Mouse (Mus musculus): ENCODE measurements around the gene Skil. TPM values are rescaled to one million over a fixed set of nuclear protein-coding genes. Genes with fewer than 3 reads are reported as not detected.
A peak's percentile ranks its signal among the peaks of the same experiment; 100 is the strongest.

The Skil gene
- total and polyA plus RNA-seq, 2 experiments = 2.0 to 5.8 TPM

GRCm38 (mm10) chr3:31123098-31123497, 28.2 kb downstream of the Skil start:
- TF ChIP-seq CTCF (IDR thresholded peaks at IDR 0.05; ENCODE audit: low read depth, low read length) = no peak
- no peak for TF ChIP-seq POLR2A (IDR thresholded peaks at IDR 0.05; ENCODE audit: extremely low read depth, insufficient read depth, low read length)
- WGBS = 23% methylated on average over 4 of the region's 4 CpGs
- no peaks in the 10 kb centered on the region for H3K27me3 ChIP-seq (ENCODE audit: control insufficient read depth, insufficient read depth, low read length)
- no peak overlapping the region for H3K9ac ChIP-seq (ENCODE audit: low read depth, low read length)
- no peak overlapping the region for H3K4me3 ChIP-seq (ENCODE audit: insufficient read depth, low read depth, low read length)
- H3K27ac ChIP-seq (replicated peaks; ENCODE audit: insufficient read depth, low read depth, low read length) = no peak overlapping the region
- peak; percentile 93 for DNase-seq (ENCODE audit: extremely low read depth, low read depth, low spot score)
- peaks cover 20% of the 10 kb centered on the region for H3K36me3 ChIP-seq (ENCODE audit: control insufficient read depth, insufficient read depth, low read length)
- no peaks in the 10 kb centered on the region for H3K79me2 ChIP-seq (ENCODE audit: control insufficient read depth, insufficient read depth, low read length)
- peaks cover 6% of the 10 kb centered on the region; the same call in 1 of the 2 replicates for H3K4me1 ChIP-seq (ENCODE audit: control insufficient read depth, insufficient read depth, low read length)

GRCm38 (mm10) chr3:31126303-31126702, 31.4 kb downstream of the Skil start:
- TF ChIP-seq POLR2A (IDR thresholded peaks at IDR 0.05; ENCODE audit: extremely low read depth, insufficient read depth, low read length) (no peak), CTCF (IDR thresholded peaks at IDR 0.05; ENCODE audit: low read depth, low read length) (no peak)
- Histone ChIP-seq H3K9ac (ENCODE audit: low read depth, low read length) (no peak overlapping the region), H3K36me3 (ENCODE audit: control insufficient read depth, insufficient read depth, low read length) (peaks cover 3% of the 10 kb centered on the region; the same call in 1 of the 2 replicates), H3K4me1 (ENCODE audit: control insufficient read depth, insufficient read depth, low read length) (peaks cover 6% of the 10 kb centered on the region; the same call in 1 of the 2 replicates), H3K27ac (replicated peaks; ENCODE audit: insufficient read depth, low read depth, low read length) (no peak overlapping the region), H3K4me3 (ENCODE audit: insufficient read depth, low read depth, low read length) (no peak overlapping the region), H3K27me3 (ENCODE audit: control insufficient read depth, insufficient read depth, low read length) (no peaks in the 10 kb centered on the region), H3K79me2 (ENCODE audit: control insufficient read depth, insufficient read depth, low read length) (no peaks in the 10 kb centered on the region)
- 72% methylated on average over 4 of the region's 4 CpGs for WGBS
- no peak for DNase-seq (ENCODE audit: extremely low read depth, low read depth, low spot score)

GRCm38 (mm10) chr3:31126848-31127247, 32.0 kb downstream of the Skil start:
- H3K9ac ChIP-seq (ENCODE audit: low read depth, low read length) = no peak overlapping the region
- H3K27ac ChIP-seq (replicated peaks; ENCODE audit: insufficient read depth, low read depth, low read length) = no peak overlapping the region
- TF ChIP-seq CTCF (IDR thresholded peaks at IDR 0.05; ENCODE audit: low read depth, low read length) (no peak), POLR2A (IDR thresholded peaks at IDR 0.05; ENCODE audit: extremely low read depth, insufficient read depth, low read length) (no peak)
- no peak overlapping the region for H3K4me3 ChIP-seq (ENCODE audit: insufficient read depth, low read depth, low read length)
- 27% methylated on average over 3 of the region's 3 CpGs for WGBS
- H3K27me3 ChIP-seq (ENCODE audit: control insufficient read depth, insufficient read depth, low read length) = no peaks in the 10 kb centered on the region
- H3K79me2 ChIP-seq (ENCODE audit: control insufficient read depth, insufficient read depth, low read length) = no peaks in the 10 kb centered on the region
- H3K4me1 ChIP-seq (ENCODE audit: control insufficient read depth, insufficient read depth, low read length) = peaks cover 6% of the 10 kb centered on the region; the same call in 1 of the 2 replicates
- H3K36me3 ChIP-seq (ENCODE audit: control insufficient read depth, insufficient read depth, low read length) = peaks cover 3% of the 10 kb centered on the region; the same call in 1 of the 2 replicates
- DNase-seq (ENCODE audit: extremely low read depth, low read depth, low spot score) = peak; percentile 46

- no peak overlapping the region for H3K4me3 ChIP-seq (ENCODE audit: insufficient read depth, low read depth, low read length)
- H3K27me3 ChIP-seq (ENCODE audit: control insufficient read depth, insufficient read depth, low read length) = no peaks in the 10 kb centered on the region
- no peaks in the 10 kb centered on the region for H3K79me2 ChIP-seq (ENCODE audit: control insufficient read depth, insufficient read depth, low read length)
- peak; percentile 26 for DNase-seq (ENCODE audit: extremely low read depth, low read depth, low spot score)
- peaks cover 13% of the 10 kb centered on the region for H3K4me1 ChIP-seq (ENCODE audit: control insufficient read depth, insufficient read depth, low read length)
- H3K9ac ChIP-seq (ENCODE audit: low read depth, low read length) = no peak overlapping the region
- no peak overlapping the region for H3K27ac ChIP-seq (replicated peaks; ENCODE audit: insufficient read depth, low read depth, low read length)
- 23% methylated on average over 4 of the region's 4 CpGs for WGBS
- no peaks in the 10 kb centered on the region for H3K36me3 ChIP-seq (ENCODE audit: control insufficient read depth, insufficient read depth, low read length)
- TF ChIP-seq CTCF (IDR thresholded peaks at IDR 0.05; ENCODE audit: low read depth, low read length) (no peak), POLR2A (IDR thresholded peaks at IDR 0.05; ENCODE audit: extremely low read depth, insufficient read depth, low read length) (no peak)
Observed at GRCm38 (mm10) chr3:31129766-31130165, 34.9 kb downstream of the Skil start.

- peak; percentile 60 for DNase-seq (ENCODE audit: extremely low read depth, low read depth, low spot score)
- no peaks in the 10 kb centered on the region for H3K36me3 ChIP-seq (ENCODE audit: control insufficient read depth, insufficient read depth, low read length)
- TF ChIP-seq CTCF (IDR thresholded peaks at IDR 0.05; ENCODE audit: low read depth, low read length) (no peak), POLR2A (IDR thresholded peaks at IDR 0.05; ENCODE audit: extremely low read depth, insufficient read depth, low read length) (no peak)
- 2% methylated on average over 5 of the region's 5 CpGs for WGBS
- peaks cover 13% of the 10 kb centered on the region for H3K4me1 ChIP-seq (ENCODE audit: control insufficient read depth, insufficient read depth, low read length)
- H3K79me2 ChIP-seq (ENCODE audit: control insufficient read depth, insufficient read depth, low read length) = no peaks in the 10 kb centered on the region
- H3K27me3 ChIP-seq (ENCODE audit: control insufficient read depth, insufficient read depth, low read length) = no peaks in the 10 kb centered on the region
- no peak overlapping the region for H3K4me3 ChIP-seq (ENCODE audit: insufficient read depth, low read depth, low read length)
- H3K9ac ChIP-seq (ENCODE audit: low read depth, low read length) = no peak overlapping the region
- H3K27ac ChIP-seq (replicated peaks; ENCODE audit: insufficient read depth, low read depth, low read length) = no peak overlapping the region
Observed at GRCm38 (mm10) chr3:31133664-31134063, 38.8 kb downstream of the Skil start.

GRCm38 (mm10) chr3:31134246-31134645, 39.4 kb downstream of the Skil start:
- Histone ChIP-seq H3K9ac (ENCODE audit: low read depth, low read length) (no peak overlapping the region), H3K27ac (replicated peaks; ENCODE audit: insufficient read depth, low read depth, low read length) (no peak overlapping the region), H3K4me1 (ENCODE audit: control insufficient read depth, insufficient read depth, low read length) (peaks cover 13% of the 10 kb centered on the region), H3K4me3 (ENCODE audit: insufficient read depth, low read depth, low read length) (no peak overlapping the region), H3K27me3 (ENCODE audit: control insufficient read depth, insufficient read depth, low read length) (no peaks in the 10 kb centered on the region), H3K79me2 (ENCODE audit: control insufficient read depth, insufficient read depth, low read length) (no peaks in the 10 kb centered on the region), H3K36me3 (ENCODE audit: control insufficient read depth, insufficient read depth, low read length) (no peaks in the 10 kb centered on the region)
- no peak for DNase-seq (ENCODE audit: extremely low read depth, low read depth, low spot score)
- TF ChIP-seq POLR2A (IDR thresholded peaks at IDR 0.05; ENCODE audit: extremely low read depth, insufficient read depth, low read length) = no peak
- no peak for TF ChIP-seq CTCF (IDR thresholded peaks at IDR 0.05; ENCODE audit: low read depth, low read length)
- 91% methylated on average over 8 of the region's 8 CpGs for WGBS

Measured in liver, adult 2 months (tissue).